Mouse (Mus musculus) limb, embryonic 12.5 days (tissue): ENCODE data around the gene Anapc15. TPM values are rescaled to one million over a fixed set of nuclear protein-coding genes. Genes with fewer than 3 reads are reported as not detected.
A peak's percentile ranks its signal among the peaks of the same experiment; 100 is the strongest.
"Not testable (repeated sequence)": the region's sequence is repeated elsewhere in the genome, so short reads cannot be mapped to it uniquely, and the experiment has no call there.

ENCODE experiments used
- ATAC-seq: fragments of 200-750 bp; cut with Nextera tagmentation; 2 replicates; pipeline ENCODE4 v1.8.0; 2017; ENCODE audit warnings: low read depth, moderate TSS enrichment; ENCODE audit not compliant: insufficient number of reproducible peaks, insufficient read depth, low FRiP score, low TSS enrichment
- H3K27ac ChIP-seq: fragments of 300-500 bp; sonication (generic); 2 replicates; pipeline ENCODE4 v1.5.1; 2016; ENCODE audit warnings: mild to moderate bottlenecking, moderate library complexity
- H3K27me3 ChIP-seq: fragments of 300-500 bp; sonication (generic); 2 replicates; pipeline ENCODE4 v1.6.1; 2016; ENCODE audit warnings: mild to moderate bottlenecking, moderate library complexity
- H3K36me3 ChIP-seq: fragments of 300-500 bp; sonication (generic); 2 replicates; pipeline ENCODE4 v1.6.1; 2016; ENCODE audit warnings: mild to moderate bottlenecking, moderate library complexity
- H3K4me1 ChIP-seq: fragments of 300-500 bp; sonication (generic); replicated peaks from 2 replicates; pipeline ENCODE4 v1.6.1; 2016
- H3K4me2 ChIP-seq: fragments of 300-500 bp; sonication (generic); 2 replicates; pipeline ENCODE4 v1.6.1; 2016; ENCODE audit warnings: mild to moderate bottlenecking, moderate library complexity
- H3K4me3 ChIP-seq: fragments of 300-500 bp; sonication (generic); replicated peaks from 2 replicates; pipeline ENCODE4 v1.5.1; 2016; ENCODE audit warnings: mild to moderate bottlenecking
- H3K9ac ChIP-seq: fragments of 300-500 bp; sonication (generic); replicated peaks from 2 replicates; pipeline ENCODE4 v1.6.1; 2016; ENCODE audit warnings: mild to moderate bottlenecking, moderate library complexity
- H3K9me3 ChIP-seq: fragments of 300-500 bp; sonication (generic); 2 replicates; pipeline ENCODE4 v1.6.1; 2016; ENCODE audit warnings: mild to moderate bottlenecking, moderate library complexity
- WGBS: fragments of 180-500 bp; shearing (Covaris S2); methylation state at CpG from one replicate; pipeline ENCODE4 v1.1.7; 2016; 5-methylcytosine and 5-hydroxymethylcytosine counted together
- microRNA-seq: library from miRNA; unstranded; fragments of <30 nt; microRNA quantifications from one replicate; pipeline ENCODE4, GENCODE M21; 2017
- polyA plus RNA-seq: library from polyadenylated mRNA; unstranded; fragments of >200 nt; fragmentation: Nextera tagmentation; extraction: Ambion mirVana; gene quantifications from 2 replicates; pipeline ENCODE4 v1.2.1, GENCODE M21; 2016

Anapc15 gene
- polyA plus RNA-seq, 1 experiment from 2014 or later, result 82.4 TPM

DNA sequence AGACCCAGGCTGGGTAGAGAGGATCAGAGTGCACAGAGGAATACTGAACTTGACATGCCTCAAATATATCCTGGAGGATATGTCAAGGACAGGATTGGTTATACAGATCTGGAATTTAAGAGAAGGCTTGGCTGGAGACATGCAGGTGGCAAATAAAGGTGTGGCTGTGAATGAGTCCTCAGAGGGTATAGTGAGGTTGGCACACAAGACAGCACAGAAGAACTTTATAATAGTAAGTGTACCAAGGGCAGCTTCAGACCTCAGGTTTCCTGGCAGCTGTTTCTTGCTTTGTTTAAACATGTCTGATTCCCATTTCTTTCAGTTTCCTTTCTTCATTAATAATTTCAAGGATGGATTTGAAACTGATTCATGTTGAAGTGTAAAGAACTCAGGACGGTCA lies 69.0 kb downstream of the Anapc15 start:
- no peak overlapping the region for H3K9ac ChIP-seq
- H3K36me3 ChIP-seq, result no peaks in the 10 kb centered on the region; the same call in 1 of the 2 replicates
- 92% methylated on average over 1 of the region's 1 CpGs for WGBS
- ATAC-seq, result no peak
- no peaks in the 10 kb centered on the region for H3K27me3 ChIP-seq
- peaks cover 14% of the 10 kb centered on the region; the same call in 1 of the 2 replicates for H3K4me1 ChIP-seq
- peak overlapping the region; percentile 69 for H3K4me2 ChIP-seq
- no peak overlapping the region for H3K27ac ChIP-seq
- H3K9me3 ChIP-seq, result no peaks in the 10 kb centered on the region
- peak overlapping the region; percentile 79; the same call in 1 of the 2 replicates for H3K4me3 ChIP-seq

DNA sequence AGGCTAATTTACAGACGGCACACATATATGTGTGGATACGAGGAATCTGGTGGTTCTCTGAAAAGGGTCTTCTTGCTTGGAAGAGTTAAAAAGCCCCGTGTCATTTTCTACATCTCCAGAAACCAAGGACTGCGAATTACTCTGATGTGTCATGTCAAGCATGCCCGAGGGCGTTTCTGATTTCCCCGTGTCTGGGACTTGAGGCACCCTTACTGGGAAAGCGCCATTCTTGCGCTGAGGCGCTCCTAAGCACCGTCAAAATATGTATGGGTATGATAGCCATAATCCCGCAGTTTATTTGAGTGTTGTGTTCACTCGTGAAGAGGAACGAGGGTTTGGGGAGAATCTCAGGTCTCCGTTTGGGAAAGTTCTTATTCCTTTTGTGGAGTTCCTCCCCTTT lies 69.8 kb downstream of the Anapc15 start:
- H3K27ac ChIP-seq, result peak overlapping the region; percentile 76
- peak overlapping the region; percentile 67 for H3K9ac ChIP-seq
- WGBS, result 5% methylated on average over 15 of the region's 15 CpGs
- H3K4me3 ChIP-seq, result peak overlapping the region; percentile 79
- H3K4me2 ChIP-seq, result peak overlapping the region; percentile 69
- H3K36me3 ChIP-seq, result peaks cover 1% of the 10 kb centered on the region; the same call in 1 of the 2 replicates
- no peak for ATAC-seq
- no peaks in the 10 kb centered on the region for H3K9me3 ChIP-seq
- H3K4me1 ChIP-seq, result peaks cover 14% of the 10 kb centered on the region; the same call in 1 of the 2 replicates
- H3K27me3 ChIP-seq, result no peaks in the 10 kb centered on the region

DNA sequence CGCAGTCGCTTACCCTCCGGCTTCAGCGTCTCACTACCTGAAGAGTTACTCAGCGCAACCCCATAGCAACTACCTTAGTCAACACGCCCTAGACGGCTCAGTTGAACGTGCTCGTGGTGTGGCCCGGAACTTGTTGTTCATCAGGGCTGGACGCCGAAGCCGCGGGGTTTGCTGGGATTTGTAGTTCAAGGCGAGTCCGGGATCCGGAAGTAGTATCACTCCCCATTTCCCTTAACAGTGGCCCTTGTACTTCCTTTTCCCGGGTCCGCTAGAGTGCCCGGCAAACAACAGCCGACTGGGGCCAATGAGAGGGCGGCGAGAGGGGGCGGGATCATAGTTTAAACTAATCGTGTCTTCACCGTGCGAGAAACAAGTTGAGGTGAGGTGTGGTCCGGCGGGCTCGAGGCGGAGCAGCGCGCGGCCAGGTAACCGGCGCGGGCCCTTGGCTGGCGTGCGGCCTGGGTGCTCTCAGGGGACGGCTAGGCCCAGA lies 70.3 kb downstream of the Anapc15 start, which contains the start of the genes Lrrc51 and Numa1:
Lrrc51 (minus strand) TSS at position 145 of the 490 bp plus-strand sequence.
Numa1 (plus strand) TSS at position 361 of the 490 bp plus-strand sequence.
- Histone ChIP-seq H3K27me3 (no peaks in the 10 kb centered on the region), H3K9ac (peak within 1 kb of the TSS; percentile 78), H3K4me2 (peak within 1 kb of the TSS; percentile 69), H3K4me3 (peak within 1 kb of the TSS; percentile 79), H3K4me1 (peaks cover 14% of the 10 kb centered on the region; the same call in 1 of the 2 replicates), H3K27ac (peak within 1 kb of the TSS; percentile 88), H3K36me3 (peaks cover 6% of the 10 kb centered on the region; the same call in 1 of the 2 replicates), H3K9me3 (no peaks in the 10 kb centered on the region)
- under 1% methylated on average over 40 of the region's 40 CpGs for WGBS
- ATAC-seq, result peak; percentile 99

DNA sequence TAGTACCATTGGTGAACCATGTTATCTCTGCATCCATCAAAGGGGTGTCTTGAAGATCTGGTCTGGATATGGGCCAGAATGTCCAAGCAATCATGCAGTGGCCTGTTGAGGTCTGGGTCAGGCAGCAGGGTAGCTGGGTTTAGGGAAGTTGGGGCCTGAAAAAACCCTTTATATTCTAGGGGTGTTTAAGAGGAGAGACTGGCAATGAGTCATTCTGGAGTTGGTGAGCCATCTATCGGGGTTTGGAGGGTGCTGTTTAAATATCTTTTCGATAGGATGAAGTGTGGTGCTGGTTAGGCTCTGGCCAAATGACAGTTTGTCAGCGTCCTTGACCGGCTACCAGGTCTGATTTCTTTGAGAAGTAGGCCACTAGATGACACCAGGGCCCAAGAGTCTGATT lies 72.4 kb downstream of the Anapc15 start:
- WGBS, result 93% methylated on average over 4 of the region's 4 CpGs
- H3K4me3 ChIP-seq, result no peak overlapping the region
- H3K9me3 ChIP-seq, result no peaks in the 10 kb centered on the region
- H3K27me3 ChIP-seq, result no peaks in the 10 kb centered on the region
- no peak for ATAC-seq
- no peak overlapping the region for H3K4me2 ChIP-seq
- H3K9ac ChIP-seq, result no peak overlapping the region
- no peak overlapping the region for H3K27ac ChIP-seq
- H3K4me1 ChIP-seq, result peaks cover 14% of the 10 kb centered on the region; the same call in 1 of the 2 replicates
- peaks cover 15% of the 10 kb centered on the region; the same call in 1 of the 2 replicates for H3K36me3 ChIP-seq

DNA sequence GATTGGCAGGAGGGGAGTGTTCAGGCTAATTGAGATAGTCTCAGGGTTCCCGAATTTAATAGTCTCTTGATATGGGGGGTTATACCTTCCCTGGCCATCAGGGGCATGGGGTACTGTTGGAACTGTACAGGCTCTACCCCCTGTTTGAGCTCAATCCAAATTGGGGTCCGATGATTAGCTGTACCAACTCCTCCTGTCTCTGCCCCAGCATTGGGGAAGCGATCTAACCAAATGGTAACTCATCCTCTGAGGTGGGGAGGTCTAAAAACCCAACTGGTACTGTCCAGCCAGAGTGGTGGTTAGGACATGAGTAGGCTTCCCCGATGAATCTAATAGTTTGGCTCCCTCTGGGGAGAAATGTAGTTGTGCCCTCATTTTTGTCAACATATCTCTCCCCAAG lies 73.5 kb downstream of the Anapc15 start:
- Histone ChIP-seq H3K4me2 (no peak overlapping the region), H3K27ac (no peak overlapping the region)
- no peak for ATAC-seq

DNA sequence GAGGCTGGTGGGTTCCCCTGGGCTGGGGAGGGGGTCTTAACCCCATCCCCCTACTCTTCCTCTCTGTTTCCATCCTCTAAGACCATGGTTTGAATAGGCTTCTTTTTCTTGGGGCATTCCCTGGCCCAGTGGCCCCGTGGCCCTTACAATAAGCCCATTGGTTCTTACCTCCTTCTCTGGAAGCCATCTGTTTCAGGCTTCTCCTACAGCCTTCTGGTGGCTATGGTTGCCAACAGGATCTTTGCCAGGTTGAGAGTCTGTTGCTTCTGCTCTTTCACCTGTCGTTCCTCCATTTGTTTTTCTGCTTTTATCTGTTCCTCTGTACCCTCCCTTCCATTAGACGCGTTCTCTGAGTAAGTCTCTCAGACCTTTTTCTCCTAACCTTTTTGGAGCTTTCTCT lies 74.1 kb downstream of the Anapc15 start:
- no peak for ATAC-seq
- Histone ChIP-seq H3K4me1 (peaks cover 11% of the 10 kb centered on the region; the same call in 1 of the 2 replicates), H3K4me3 (no peak overlapping the region), H3K9ac (no peak overlapping the region), H3K4me2 (no peak overlapping the region), H3K27me3 (no peaks in the 10 kb centered on the region), H3K36me3 (peaks cover 15% of the 10 kb centered on the region; the same call in 1 of the 2 replicates), H3K9me3 (no peaks in the 10 kb centered on the region), H3K27ac (no peak overlapping the region)
- 98% methylated on average over 4 of the region's 4 CpGs for WGBS

More for the DNA sequence above, 73.5 kb downstream of the Anapc15 start:
- Histone ChIP-seq H3K4me1 (peaks cover 14% of the 10 kb centered on the region; the same call in 1 of the 2 replicates), H3K9ac (no peak overlapping the region), H3K9me3 (no peaks in the 10 kb centered on the region), H3K4me3 (no peak overlapping the region), H3K36me3 (peaks cover 15% of the 10 kb centered on the region; the same call in 1 of the 2 replicates), H3K27me3 (no peaks in the 10 kb centered on the region)
- WGBS, result 94% methylated on average over 4 of the region's 4 CpGs

DNA sequence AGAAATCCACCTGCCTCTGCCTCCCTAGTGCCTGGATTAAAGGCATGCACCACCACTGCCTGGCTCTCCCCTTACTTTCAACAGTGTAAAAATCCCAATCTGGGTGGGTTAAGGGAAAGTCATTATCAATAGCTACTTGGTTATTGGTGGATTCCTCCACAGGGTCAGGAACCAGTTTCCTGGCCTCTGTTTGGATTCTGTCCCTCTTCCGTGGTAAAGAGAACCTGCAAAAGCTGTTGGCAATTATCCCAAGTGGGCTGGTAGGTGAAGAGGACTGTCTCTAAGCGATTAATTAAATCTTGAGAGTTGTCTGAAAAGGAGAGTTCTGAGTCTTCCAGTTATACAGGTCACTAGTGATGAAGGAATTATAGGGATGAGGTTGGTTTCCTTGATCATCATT lies 74.8 kb downstream of the Anapc15 start:
- H3K36me3 ChIP-seq, result peaks cover 15% of the 10 kb centered on the region; the same call in 1 of the 2 replicates
- no peak for ATAC-seq
- 82% methylated on average over 2 of the region's 2 CpGs for WGBS
- H3K27me3 ChIP-seq, result no peaks in the 10 kb centered on the region
- H3K27ac ChIP-seq, result no peak overlapping the region
- H3K9me3 ChIP-seq, result no peaks in the 10 kb centered on the region
- no peak overlapping the region for H3K4me2 ChIP-seq
- H3K9ac ChIP-seq, result no peak overlapping the region
- no peak overlapping the region for H3K4me3 ChIP-seq
- H3K4me1 ChIP-seq, result peaks cover 8% of the 10 kb centered on the region; the same call in 1 of the 2 replicates

DNA sequence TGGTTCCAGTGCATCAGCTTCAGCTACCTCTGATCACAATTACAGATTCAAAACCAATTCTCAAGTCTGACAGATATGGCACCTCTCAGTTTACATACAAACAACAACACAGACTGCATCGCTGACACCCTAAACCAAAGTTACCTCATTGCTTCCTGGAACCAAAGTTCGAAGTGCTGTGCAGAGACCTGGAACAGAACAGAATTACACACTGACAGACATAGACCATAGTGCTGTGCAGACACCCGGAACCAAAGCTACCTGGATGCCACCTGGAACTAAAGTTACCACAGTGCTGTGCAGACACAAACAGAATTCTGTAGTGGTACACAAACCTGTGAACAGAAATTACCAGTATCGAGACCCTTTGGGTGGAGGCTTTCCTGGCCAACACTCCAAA lies 76.2 kb downstream of the Anapc15 start:
- no peaks in the 10 kb centered on the region for H3K27me3 ChIP-seq
- no peak overlapping the region for H3K27ac ChIP-seq
- no peaks in the 10 kb centered on the region for H3K9me3 ChIP-seq
- H3K4me2 ChIP-seq, result no peak overlapping the region
- peaks cover 15% of the 10 kb centered on the region; the same call in 1 of the 2 replicates for H3K36me3 ChIP-seq
- H3K4me3 ChIP-seq, result no peak overlapping the region
- no peak for ATAC-seq
- H3K9ac ChIP-seq, result no peak overlapping the region
- 92% methylated on average over 4 of the region's 4 CpGs for WGBS
- peaks cover 4% of the 10 kb centered on the region; the same call in 1 of the 2 replicates for H3K4me1 ChIP-seq

DNA sequence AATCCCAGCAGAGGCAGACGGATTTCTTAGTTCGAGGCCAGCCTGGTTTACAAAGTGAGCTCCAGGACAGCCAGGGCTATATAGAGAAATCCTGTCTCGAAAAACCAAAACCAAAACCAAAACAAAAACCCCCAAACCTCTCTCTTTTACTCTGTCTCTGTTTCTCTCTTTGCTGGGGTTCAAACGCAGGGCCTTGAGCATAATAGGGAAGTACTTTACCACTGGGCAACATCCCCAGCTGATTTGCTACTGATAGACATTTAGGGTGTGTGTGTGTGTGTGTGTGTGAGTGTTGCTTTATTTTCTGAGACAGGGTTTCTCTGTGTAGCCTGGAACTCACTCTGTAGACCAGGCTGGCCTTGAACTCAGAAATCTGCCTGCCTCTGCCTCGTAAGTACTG lies 85.5 kb downstream of the Anapc15 start:
- H3K27me3 ChIP-seq, ATAC-seq, H3K4me3 ChIP-seq, H3K9me3 ChIP-seq, H3K9ac ChIP-seq, H3K36me3 ChIP-seq, H3K4me2 ChIP-seq, H3K4me1 ChIP-seq, H3K27ac ChIP-seq: not testable (repeated sequence)
- WGBS, result 87% methylated on average over 5 of the region's 5 CpGs

Small RNA genes within 50 kb of the gene (microRNA-seq; reads per million reads assigned to microRNA genes)
- not detected for gene Gm22655

Other genes starting within 250 kb of the Anapc15 start
- 44.0 and 48.4 TPM in 2 replicates for gene Clpb, start 200.1 kb upstream of the Anapc15 start, polyA plus RNA-seq
- gene Phox2a, start 45.4 kb upstream of the Anapc15 start, polyA plus RNA-seq, result 0.13 TPM in 1 of 2 replicates, not detected in the other
- 58.1 and 59.2 TPM in 2 replicates for gene Inppl1, start 25.5 kb upstream of the Anapc15 start, polyA plus RNA-seq
- gene Folr2, start 6.5 kb upstream of the Anapc15 start, polyA plus RNA-seq, result 0.24 TPM in 1 of 2 replicates, not detected in the other
- gene Folr1, start 7.1 kb downstream of the Anapc15 start, polyA plus RNA-seq, result not detected in 2 replicates
- 141 and 147 TPM in 2 replicates for gene Lamtor1, start 42.2 kb downstream of the Anapc15 start, polyA plus RNA-seq
- 0.56 and 0.71 TPM in 2 replicates for gene Tomt, start 42.6 kb downstream of the Anapc15 start, polyA plus RNA-seq
- 8.7 and 8.8 TPM in 2 replicates for gene Lrrc51, start 70.2 kb downstream of the Anapc15 start, polyA plus RNA-seq
- gene Numa1, start 70.4 kb downstream of the Anapc15 start, polyA plus RNA-seq, result 134 and 138 TPM in 2 replicates
- 3.4 and 3.7 TPM in 2 replicates for gene Il18bp, start 155.0 kb downstream of the Anapc15 start, polyA plus RNA-seq
- 28.8 and 30.7 TPM in 2 replicates for gene Rnf121, start 201.8 kb downstream of the Anapc15 start, polyA plus RNA-seq
- gene Xndc1, start 201.8 kb downstream of the Anapc15 start, polyA plus RNA-seq, result 48.7 and 51.7 TPM in 2 replicates
- gene Xntrpc, start 202.0 kb downstream of the Anapc15 start, polyA plus RNA-seq, result 2.3 and 2.9 TPM in 2 replicates
- not detected in 2 replicates for gene Trpc2, start 219.4 kb downstream of the Anapc15 start, polyA plus RNA-seq
- gene Art1, start 238.0 kb downstream of the Anapc15 start, polyA plus RNA-seq, result 8.0 and 8.3 TPM in 2 replicates
- gene Art5, start 245.8 kb downstream of the Anapc15 start, polyA plus RNA-seq, result 5.1 and 7.2 TPM in 2 replicates